Mouse (Mus musculus) midbrain, embryonic 10.5 days (tissue): ENCODE data around the gene Plxnd1. TPM values are rescaled to one million over a fixed set of nuclear protein-coding genes. Genes with fewer than 3 reads are reported as not detected.

Experiments used
- DNase-seq: peaks from one replicate; pipeline ENCODE4 v3.0.0-alpha.2; 2017; ENCODE audit warnings: low spot score
- H3K27ac ChIP-seq: fragments of 300-500 bp; sonication (generic); replicated peaks from 2 replicates; pipeline ENCODE4 v1.5.1; 2016; ENCODE audit warnings: mild to moderate bottlenecking
- H3K27me3 ChIP-seq: fragments of 300-500 bp; sonication (generic); 2 replicates; pipeline ENCODE4 v1.6.1; 2016; ENCODE audit warnings: low read depth, mild to moderate bottlenecking; ENCODE audit not compliant: poor library complexity, severe bottlenecking
- H3K36me3 ChIP-seq: fragments of 300-500 bp; sonication (generic); 2 replicates; pipeline ENCODE4 v1.6.1; 2016; ENCODE audit warnings: mild to moderate bottlenecking, moderate library complexity
- H3K4me1 ChIP-seq: fragments of 300-500 bp; sonication (generic); 2 replicates; pipeline ENCODE4 v1.6.1; 2016
- H3K4me3 ChIP-seq: fragments of 300-500 bp; sonication (generic); 2 replicates; pipeline ENCODE4 v1.5.1; 2016; ENCODE audit warnings: mild to moderate bottlenecking, moderate library complexity
- H3K9me3 ChIP-seq: fragments of 300-500 bp; sonication (generic); replicated peaks from 2 replicates; pipeline ENCODE4 v1.6.1; 2016; ENCODE audit warnings: mild to moderate bottlenecking
- WGBS: fragments of 180-500 bp; shearing (Covaris S2); methylation state at CpG from one replicate; pipeline ENCODE4 v1.1.7; 2016; 5-methylcytosine and 5-hydroxymethylcytosine counted together
- polyA plus RNA-seq: library from polyadenylated mRNA; unstranded; fragments of >200 nt; fragmentation: Nextera tagmentation; extraction: Ambion mirVana; gene quantifications from 2 replicates; pipeline ENCODE4 v1.2.1, GENCODE M21; 2016

Gene Plxnd1
- polyA plus RNA-seq, 1 experiment from 2014 or later = 18.9 TPM

DNA sequence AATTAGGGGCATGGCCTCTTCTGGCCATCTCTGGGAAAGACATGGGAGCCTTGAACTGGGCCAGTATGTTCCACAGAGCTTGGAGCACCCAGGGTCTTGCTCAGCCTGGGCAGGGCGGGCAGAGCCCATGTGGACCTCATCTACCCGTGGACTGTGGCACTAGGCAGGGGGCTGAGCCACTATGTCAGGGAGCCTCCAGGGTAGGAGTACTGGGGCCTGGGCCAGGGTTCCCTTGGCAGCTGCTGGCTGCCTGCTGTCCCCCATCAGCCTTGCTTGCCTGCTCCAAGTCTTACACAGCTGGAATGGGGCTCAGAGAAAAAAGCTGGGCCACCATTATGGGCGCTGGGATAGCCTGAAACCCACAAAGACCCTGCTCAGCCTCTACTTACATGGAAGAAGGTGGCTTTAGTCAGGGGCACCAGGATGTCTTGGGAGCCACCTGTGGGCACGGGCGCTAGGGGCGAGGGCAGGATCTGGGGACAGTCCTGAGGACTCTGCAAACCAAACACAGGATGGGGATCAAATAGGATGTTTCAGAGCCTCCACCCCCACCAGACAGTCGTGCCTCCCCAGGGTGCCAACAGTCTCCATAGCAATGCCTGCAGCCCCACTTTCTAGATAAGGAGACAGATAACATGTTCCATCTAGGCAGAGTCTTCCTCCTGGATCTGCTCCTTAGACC lies 22.6 kb downstream of the Plxnd1 start:
- H3K4me3 ChIP-seq = no peak overlapping the region
- H3K27me3 ChIP-seq = no peaks in the 10 kb centered on the region
- H3K27ac ChIP-seq = peak overlapping the region; percentile 1; the same call in 1 of the 2 replicates
- 84% methylated on average over 7 of the region's 7 CpGs for WGBS
- H3K9me3 ChIP-seq = no peaks in the 10 kb centered on the region
- H3K36me3 ChIP-seq = no peaks in the 10 kb centered on the region
- DNase-seq = no peak
- peaks cover 29% of the 10 kb centered on the region for H3K4me1 ChIP-seq

GRCm38 (mm10) chr6:115971273-115972060 lies 23.3 kb downstream of the Plxnd1 start:
- 84% methylated on average over 13 of the region's 13 CpGs for WGBS
- no peaks in the 10 kb centered on the region for H3K9me3 ChIP-seq
- H3K27ac ChIP-seq = peak overlapping the region; percentile 1; the same call in 1 of the 2 replicates
- DNase-seq = no peak
- no peaks in the 10 kb centered on the region for H3K36me3 ChIP-seq
- H3K27me3 ChIP-seq = no peaks in the 10 kb centered on the region
- H3K4me1 ChIP-seq = peaks cover 29% of the 10 kb centered on the region
- H3K4me3 ChIP-seq = no peak overlapping the region

DNA sequence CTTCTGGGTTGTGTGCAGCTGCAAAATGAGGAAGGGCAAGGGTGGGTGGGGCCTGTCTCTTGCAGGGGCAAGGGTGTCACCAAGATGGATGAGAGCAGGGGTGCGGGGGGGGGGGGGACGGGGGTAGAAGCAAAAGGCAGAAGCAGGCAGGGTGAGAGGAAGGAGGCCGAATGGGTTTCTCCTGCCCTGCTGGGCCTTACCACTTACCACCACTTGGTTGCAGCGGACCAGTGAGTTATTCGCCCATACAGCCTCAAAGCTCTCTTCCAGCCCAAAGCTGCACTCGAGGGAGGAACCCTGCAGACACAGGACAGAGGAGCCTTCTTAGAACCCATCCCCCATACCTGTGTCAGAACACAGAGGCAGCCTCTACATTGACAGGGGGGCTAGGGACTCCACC lies 24.9 kb downstream of the Plxnd1 start:
- no peaks in the 10 kb centered on the region for H3K27me3 ChIP-seq
- peaks cover 29% of the 10 kb centered on the region for H3K4me1 ChIP-seq
- 60% methylated on average over 6 of the region's 6 CpGs for WGBS
- no peaks in the 10 kb centered on the region for H3K36me3 ChIP-seq
- no peaks in the 10 kb centered on the region for H3K9me3 ChIP-seq
- no peak overlapping the region for H3K27ac ChIP-seq
- DNase-seq = no peak
- H3K4me3 ChIP-seq = no peak overlapping the region

DNA sequence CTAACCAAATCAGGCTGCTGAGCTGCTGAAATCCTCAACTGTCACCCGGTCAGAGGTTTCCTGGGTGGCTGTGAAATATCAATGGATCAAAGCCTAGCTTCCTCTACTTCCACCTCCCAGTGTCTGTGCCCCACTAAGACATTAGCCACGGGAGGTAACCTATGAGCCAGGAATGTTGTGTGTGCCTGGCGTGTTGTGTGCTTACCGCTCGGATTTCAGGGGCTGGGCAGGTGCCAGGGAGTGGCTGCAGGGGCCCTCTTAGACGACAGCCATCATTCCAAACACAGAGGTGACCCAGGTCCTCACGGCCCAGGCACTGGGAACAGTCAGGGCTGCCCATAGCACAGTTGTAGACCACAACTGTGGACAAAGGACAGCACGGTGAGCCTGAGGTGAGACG lies 25.7 kb downstream of the Plxnd1 start:
- Histone ChIP-seq H3K36me3 (no peaks in the 10 kb centered on the region), H3K4me1 (peaks cover 28% of the 10 kb centered on the region), H3K9me3 (no peaks in the 10 kb centered on the region), H3K27ac (no peak overlapping the region), H3K27me3 (peaks cover under 1% of the 10 kb centered on the region; the same call in 1 of the 2 replicates), H3K4me3 (no peak overlapping the region)
- 83% methylated on average over 9 of the region's 9 CpGs for WGBS
- DNase-seq = no peak

- no peaks in the 10 kb centered on the region for H3K36me3 ChIP-seq
- no peak overlapping the region for H3K4me3 ChIP-seq
- peaks cover 5% of the 10 kb centered on the region; the same call in 1 of the 2 replicates for H3K27me3 ChIP-seq
- no peak for DNase-seq
- H3K27ac ChIP-seq = peak overlapping the region; percentile 5; the same call in 1 of the 2 replicates
- H3K9me3 ChIP-seq = no peaks in the 10 kb centered on the region
- WGBS = 85% methylated on average over 6 of the region's 6 CpGs
- H3K4me1 ChIP-seq = peaks cover 24% of the 10 kb centered on the region
Measured at GRCm38 (mm10) chr6:115968700-115969099, 26.1 kb downstream of the Plxnd1 start.

DNA sequence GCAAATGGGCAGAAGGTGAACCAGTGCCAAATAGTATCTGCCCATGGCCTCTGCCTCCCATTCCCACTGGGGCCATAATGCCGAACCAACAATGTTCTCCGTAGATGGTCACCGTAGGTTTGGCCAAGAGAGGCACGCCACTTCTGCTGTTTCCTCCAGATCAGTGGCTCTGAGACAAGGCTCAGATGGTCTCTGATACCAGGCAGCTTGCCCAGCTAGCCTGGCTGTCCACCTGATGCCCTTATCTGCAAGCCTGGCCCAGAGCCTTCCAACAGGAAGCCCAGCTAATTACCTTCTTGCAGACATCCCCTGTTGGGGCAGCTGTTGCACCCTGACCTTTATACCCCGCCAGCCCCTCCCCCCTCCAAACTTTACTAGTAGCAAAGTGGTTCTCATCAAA lies 26.7 kb downstream of the Plxnd1 start:
- WGBS = 76% methylated on average over 5 of the region's 5 CpGs
- Histone ChIP-seq H3K27ac (peak overlapping the region; percentile 5; the same call in 1 of the 2 replicates), H3K4me3 (no peak overlapping the region), H3K36me3 (no peaks in the 10 kb centered on the region), H3K9me3 (no peaks in the 10 kb centered on the region), H3K27me3 (peaks cover 10% of the 10 kb centered on the region; the same call in 1 of the 2 replicates), H3K4me1 (peaks cover 24% of the 10 kb centered on the region)
- no peak for DNase-seq

DNA sequence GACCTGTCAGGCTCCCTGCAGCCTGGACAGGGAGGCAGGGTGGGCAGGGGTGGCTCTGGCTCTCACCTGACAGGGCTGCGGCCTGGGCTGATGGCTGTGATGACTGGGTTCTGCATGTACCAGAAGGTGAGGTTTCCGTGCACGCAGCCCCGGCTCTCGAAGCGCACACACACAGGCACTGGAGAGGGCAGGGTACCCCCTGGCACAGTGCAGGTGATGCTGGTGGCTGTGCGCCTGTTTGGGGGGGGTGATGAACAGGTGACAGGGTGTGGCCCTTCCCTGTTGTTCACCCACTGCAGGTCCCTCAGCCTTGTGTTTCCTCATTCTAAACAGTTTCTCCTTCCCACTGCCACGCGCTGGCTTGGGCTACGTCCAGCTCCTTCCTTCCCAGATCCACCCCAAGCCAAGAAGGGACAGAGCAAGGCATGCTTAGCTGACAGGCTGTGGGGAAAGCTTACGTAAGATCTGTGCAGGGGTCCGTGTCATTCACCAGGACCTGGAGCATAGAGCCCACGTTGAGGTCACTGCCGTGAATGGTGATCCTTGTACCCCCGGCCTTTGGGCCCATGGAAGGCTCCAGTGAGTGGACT lies 27.4 kb downstream of the Plxnd1 start:
- Histone ChIP-seq H3K4me1 (peaks cover 30% of the 10 kb centered on the region), H3K27ac (0 out of 2 replicates have a peak overlapping the region, but pooled peaks have one; percentile 5), H3K36me3 (no peaks in the 10 kb centered on the region), H3K4me3 (no peak overlapping the region), H3K27me3 (peaks cover 17% of the 10 kb centered on the region; the same call in 1 of the 2 replicates), H3K9me3 (no peaks in the 10 kb centered on the region)
- WGBS = 94% methylated on average over 15 of the region's 15 CpGs
- DNase-seq = no peak

DNA sequence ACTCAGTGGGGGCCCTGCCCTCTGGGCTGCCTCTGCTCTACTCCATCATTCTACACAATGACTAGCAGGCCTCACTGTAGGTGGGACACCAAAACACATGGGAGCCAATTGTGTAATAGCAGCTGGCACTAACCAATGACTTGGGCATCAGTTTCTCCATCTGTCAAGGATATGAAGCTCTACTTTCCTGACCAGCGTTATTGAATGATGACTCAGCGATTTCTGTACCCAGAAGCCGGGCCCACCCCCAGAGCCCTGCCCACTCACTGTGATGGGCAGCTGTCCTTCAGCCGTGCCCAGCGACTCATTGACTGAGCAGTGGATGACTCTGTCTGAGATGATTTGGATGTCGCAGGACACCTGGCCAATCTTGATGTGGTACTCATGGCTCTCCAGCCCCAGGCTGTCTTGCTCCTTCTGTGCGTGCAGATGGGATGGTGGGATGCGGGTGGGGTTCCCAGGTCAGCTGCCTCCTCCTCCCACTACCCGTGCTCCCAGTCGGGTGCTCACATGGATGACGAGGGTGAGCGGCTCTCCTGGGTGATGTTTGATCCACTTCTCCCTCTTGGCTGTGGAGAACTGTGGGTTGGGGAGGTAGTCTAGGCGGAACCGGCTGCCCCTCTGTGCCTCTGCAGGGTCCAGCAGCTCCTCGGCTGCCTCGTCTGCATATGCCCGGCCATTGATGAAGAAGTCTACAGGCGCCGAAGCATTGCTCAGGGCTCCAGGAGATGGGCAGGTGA lies 28.4 kb downstream of the Plxnd1 start:
- H3K4me1 ChIP-seq = peaks cover 28% of the 10 kb centered on the region
- no peaks in the 10 kb centered on the region for H3K36me3 ChIP-seq
- H3K4me3 ChIP-seq = no peak overlapping the region
- no peaks in the 10 kb centered on the region for H3K9me3 ChIP-seq
- DNase-seq = no peak
- H3K27me3 ChIP-seq = peaks cover 18% of the 10 kb centered on the region; the same call in 1 of the 2 replicates
- 93% methylated on average over 19 of the region's 19 CpGs for WGBS
- no peak overlapping the region for H3K27ac ChIP-seq

DNA sequence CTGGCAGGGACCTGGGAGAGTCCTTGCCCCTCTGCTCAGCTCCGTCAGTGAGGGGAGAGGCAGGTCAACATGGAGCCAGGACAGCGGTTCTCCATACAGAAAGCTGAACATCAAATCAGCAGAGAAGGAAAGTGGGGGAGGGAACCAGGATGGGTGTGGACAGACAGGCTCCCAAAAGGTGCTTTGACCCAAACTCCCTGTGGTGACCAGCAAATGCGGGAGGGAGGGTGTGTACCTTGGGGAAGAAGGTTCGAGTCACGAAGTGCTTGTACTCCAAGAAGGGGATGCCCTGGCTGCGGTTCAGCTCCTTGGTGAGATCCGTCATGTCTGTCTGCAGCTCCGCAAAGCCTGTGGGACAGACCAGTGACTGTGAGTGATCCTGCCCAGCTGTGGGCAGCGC lies 31.1 kb downstream of the Plxnd1 start:
- 73% methylated on average over 9 of the region's 9 CpGs for WGBS
- H3K27me3 ChIP-seq = peaks cover 18% of the 10 kb centered on the region; the same call in 1 of the 2 replicates
- H3K4me3 ChIP-seq = no peak overlapping the region
- H3K36me3 ChIP-seq = no peaks in the 10 kb centered on the region
- H3K9me3 ChIP-seq = no peaks in the 10 kb centered on the region
- DNase-seq = no peak
- no peak overlapping the region for H3K27ac ChIP-seq
- peaks cover 29% of the 10 kb centered on the region for H3K4me1 ChIP-seq

- no peaks in the 10 kb centered on the region for H3K36me3 ChIP-seq
- no peak overlapping the region for H3K27ac ChIP-seq
- DNase-seq = peak; percentile 64
- H3K4me1 ChIP-seq = peaks cover 23% of the 10 kb centered on the region
- no peaks in the 10 kb centered on the region for H3K9me3 ChIP-seq
- 42% methylated on average over 23 of the region's 23 CpGs for WGBS
- peaks cover 18% of the 10 kb centered on the region; the same call in 1 of the 2 replicates for H3K27me3 ChIP-seq
- no peak overlapping the region for H3K4me3 ChIP-seq
Measured at GRCm38 (mm10) chr6:115962439-115963085, 32.2 kb downstream of the Plxnd1 start.

DNA sequence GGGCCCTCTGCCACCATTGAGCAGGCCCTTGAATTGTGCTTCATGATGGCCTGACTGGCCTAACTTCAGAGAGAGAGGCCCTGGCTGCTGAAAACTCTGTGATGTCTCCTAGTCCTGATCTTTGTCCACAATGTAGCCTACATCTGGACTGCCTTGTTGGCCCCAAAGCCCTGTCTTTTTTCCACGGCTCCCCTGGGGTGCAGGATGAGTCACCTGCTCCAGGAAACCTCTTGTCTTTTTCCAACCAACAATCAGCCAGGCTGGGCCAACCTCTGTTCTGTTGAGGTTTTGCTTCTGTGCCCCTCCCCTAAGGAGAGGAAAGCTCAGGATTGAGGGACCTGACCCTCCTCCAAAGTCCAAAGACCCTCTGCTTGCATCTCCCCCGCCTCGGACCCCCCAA lies 33.1 kb downstream of the Plxnd1 start:
- no peaks in the 10 kb centered on the region for H3K9me3 ChIP-seq
- no peak overlapping the region for H3K4me3 ChIP-seq
- no peak overlapping the region for H3K27ac ChIP-seq
- peaks cover 18% of the 10 kb centered on the region; the same call in 1 of the 2 replicates for H3K27me3 ChIP-seq
- peaks cover 31% of the 10 kb centered on the region for H3K4me1 ChIP-seq
- WGBS = 88% methylated on average over 3 of the region's 3 CpGs
- no peak for DNase-seq
- no peaks in the 10 kb centered on the region for H3K36me3 ChIP-seq

- Histone ChIP-seq H3K4me1 (peaks cover 34% of the 10 kb centered on the region), H3K27ac (peak overlapping the region; percentile 28; the same call in 1 of the 2 replicates), H3K27me3 (peaks cover 18% of the 10 kb centered on the region; the same call in 1 of the 2 replicates), H3K36me3 (no peaks in the 10 kb centered on the region), H3K4me3 (no peak overlapping the region), H3K9me3 (no peaks in the 10 kb centered on the region)
- 93% methylated on average over 19 of the region's 19 CpGs for WGBS
- no peak for DNase-seq
Measured at GRCm38 (mm10) chr6:115960322-115960721, 34.5 kb downstream of the Plxnd1 start.
